Mouse (Mus musculus) G1E (cell line): ENCODE measurements around the gene B3glct. TPM values are rescaled to one million over a fixed set of nuclear protein-coding genes. Genes with fewer than 3 reads are reported as not detected.
A peak's percentile ranks its signal among the peaks of the same experiment; 100 is the strongest.

Experiments
- ATAC-seq: 2 replicates; pipeline ENCODE4 v1.8.0; 2016; ENCODE audit warnings: mild to moderate bottlenecking; ENCODE audit not compliant: insufficient number of reproducible peaks, poor library complexity, low FRiP score, severe bottlenecking; ENCODE audit errors: extremely low read depth
- DNase-seq: peaks from one replicate; pipeline ENCODE4 v3.0.0; 2012; ENCODE audit warnings: low spot score
- H3K27me3 ChIP-seq: 2 replicates; pipeline ENCODE4 v1.6.1; 2012; ENCODE audit warnings: mild to moderate bottlenecking, low read length, inconsistent platforms; ENCODE audit not compliant: insufficient read depth
- H3K36me3 ChIP-seq: replicated peaks from 2 replicates; pipeline ENCODE3; 2012; ENCODE audit warnings: mild to moderate bottlenecking, inconsistent platforms
- H3K4me1 ChIP-seq: 2 replicates; pipeline ENCODE4 v1.6.1; 2012; ENCODE audit warnings: low read depth, low read length, inconsistent platforms, mixed read lengths; ENCODE audit not compliant: insufficient read depth
- H3K4me3 ChIP-seq: 2 replicates; pipeline ENCODE4 v1.5.1; 2012; ENCODE audit warnings: low read depth, mild to moderate bottlenecking, inconsistent platforms, low read length, moderate library complexity, mixed read lengths
- H3K9me3 ChIP-seq: replicated peaks from 2 replicates; pipeline ENCODE4 v1.6.1; 2012; ENCODE audit warnings: inconsistent platforms
- CTCF ChIP-seq: IDR thresholded peaks from 2 replicates; pipeline ENCODE4 v1.5.1; 2012; ENCODE audit warnings: low read depth, low read length, inconsistent platforms, mixed read lengths
- GATA1 ChIP-seq: IDR thresholded peaks from 2 replicates; pipeline ENCODE4 v1.6.1; 2012; ENCODE audit warnings: borderline replicate concordance, low read length, inconsistent platforms, mixed read lengths
- GATA2 ChIP-seq: IDR thresholded peaks from 2 replicates; pipeline ENCODE4 v1.6.1; 2012; ENCODE audit warnings: low read depth, low read length, inconsistent platforms, borderline replicate concordance
- POLR2AphosphoS5 ChIP-seq: IDR thresholded peaks from 2 replicates; pipeline ENCODE4 v1.6.1; 2012; ENCODE audit warnings: low read depth, low read length, inconsistent platforms; ENCODE audit not compliant: insufficient replicate concordance
- TAL1 ChIP-seq: conservative IDR thresholded peaks from 2 replicates; pipeline ENCODE4 v1.6.1; 2012; ENCODE audit warnings: low read depth, low read length, inconsistent platforms, mixed read lengths
- polyA plus RNA-seq: library from polyadenylated mRNA; stranded (reverse); fragments of >175 nt; gene quantifications from 2 replicates; pipeline ENCODE4 v1.2.3, GENCODE M21; 2012
- total RNA-seq, 2 experiments: library from RNA; stranded (forward) in 1 of 2; stranded (reverse) in 1 of 2; fragments of 200-1000 nt in 1 of 2; fragments of >200 nt in 1 of 2; fragmentation: Nextera tagmentation in 1 of 2; gene quantifications; 2 replicates each; pipeline ENCODE4 v1.2.3; 2014 to 2017

The B3glct gene
- total RNA-seq (2014; fragmentation: Nextera tagmentation), result 15.4 and 18.1 TPM in 2 replicates
- total RNA-seq (2017), result 3.3 and 4.6 TPM in 2 replicates
- polyA plus RNA-seq, result 3.6 and 5.2 TPM in 2 replicates

GRCm38 (mm10) chr5:149678100-149678989 is at the start of gene B3glct:
B3glct (plus strand) TSS chr5:149678230.
- Histone ChIP-seq H3K36me3 (peaks cover 6% of the 10 kb centered on the region), H3K4me1 (peaks cover 16% of the 10 kb centered on the region), H3K27me3 (peaks cover 1% of the 10 kb centered on the region; the same call in 1 of the 2 replicates), H3K9me3 (no peaks in the 10 kb centered on the region), H3K4me3 (peak within 1 kb of the TSS; percentile 87)
- TF ChIP-seq CTCF, result peak; percentile 44
- no peak for TF ChIP-seq POLR2AphosphoS5
- no peak for TF ChIP-seq TAL1
- TF ChIP-seq GATA2, result no peak
- TF ChIP-seq GATA1, result no peak
- DNase-seq (peak; percentile 90), ATAC-seq (peak; percentile 78)

DNA sequence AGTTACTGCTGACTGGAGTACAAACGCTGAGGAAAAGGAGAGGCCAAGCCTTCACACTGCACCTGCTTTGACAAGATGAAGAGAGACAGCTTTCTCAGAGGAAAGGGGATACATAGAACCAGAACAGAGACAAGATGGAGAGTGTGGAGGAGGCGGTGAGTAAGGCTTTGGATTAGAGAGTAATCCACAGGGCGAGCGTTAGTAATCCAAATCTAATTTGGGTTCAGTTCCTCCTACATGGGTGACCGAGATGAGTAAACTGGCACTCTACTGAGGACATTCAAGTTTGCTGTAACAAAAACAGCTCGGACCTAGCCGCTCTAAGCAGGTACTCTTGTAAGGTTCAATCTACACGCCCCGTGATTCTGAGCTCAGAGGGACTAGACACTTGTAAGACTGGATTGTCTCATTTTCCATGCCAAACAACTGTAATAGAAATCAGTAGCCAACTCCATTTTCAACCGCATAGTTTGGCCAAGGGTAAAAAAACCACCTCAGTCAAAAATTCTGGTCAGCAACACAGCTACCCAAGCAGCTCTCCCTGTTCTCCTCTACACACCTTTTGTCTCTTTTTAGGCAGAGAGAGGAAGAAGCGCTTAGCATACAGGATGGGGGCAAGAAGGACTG is 43.5 kb upstream of the B3glct start:
- H3K36me3 ChIP-seq, result peaks cover 50% of the 10 kb centered on the region
- peak overlapping the region; percentile 95 for H3K4me3 ChIP-seq
- H3K4me1 ChIP-seq, result peaks cover 30% of the 10 kb centered on the region
- TF ChIP-seq GATA2 (no peak), POLR2AphosphoS5 (no peak), GATA1 (no peak), TAL1 (no peak), CTCF (no peak)
- DNase-seq (no peak), ATAC-seq (no peak)
- no peaks in the 10 kb centered on the region for H3K27me3 ChIP-seq
- H3K9me3 ChIP-seq, result no peaks in the 10 kb centered on the region

- H3K36me3 ChIP-seq, result peaks cover 39% of the 10 kb centered on the region
- DNase-seq (no peak), ATAC-seq (no peak)
- no peaks in the 10 kb centered on the region for H3K9me3 ChIP-seq
- H3K4me3 ChIP-seq, result peak overlapping the region; percentile 95
- no peaks in the 10 kb centered on the region for H3K27me3 ChIP-seq
- TF ChIP-seq TAL1 (no peak), GATA1 (no peak), CTCF (no peak), GATA2 (no peak), POLR2AphosphoS5 (no peak)
- peaks cover 30% of the 10 kb centered on the region for H3K4me1 ChIP-seq
Observed at GRCm38 (mm10) chr5:149635556-149635955, 42.5 kb upstream of the B3glct start.

DNA sequence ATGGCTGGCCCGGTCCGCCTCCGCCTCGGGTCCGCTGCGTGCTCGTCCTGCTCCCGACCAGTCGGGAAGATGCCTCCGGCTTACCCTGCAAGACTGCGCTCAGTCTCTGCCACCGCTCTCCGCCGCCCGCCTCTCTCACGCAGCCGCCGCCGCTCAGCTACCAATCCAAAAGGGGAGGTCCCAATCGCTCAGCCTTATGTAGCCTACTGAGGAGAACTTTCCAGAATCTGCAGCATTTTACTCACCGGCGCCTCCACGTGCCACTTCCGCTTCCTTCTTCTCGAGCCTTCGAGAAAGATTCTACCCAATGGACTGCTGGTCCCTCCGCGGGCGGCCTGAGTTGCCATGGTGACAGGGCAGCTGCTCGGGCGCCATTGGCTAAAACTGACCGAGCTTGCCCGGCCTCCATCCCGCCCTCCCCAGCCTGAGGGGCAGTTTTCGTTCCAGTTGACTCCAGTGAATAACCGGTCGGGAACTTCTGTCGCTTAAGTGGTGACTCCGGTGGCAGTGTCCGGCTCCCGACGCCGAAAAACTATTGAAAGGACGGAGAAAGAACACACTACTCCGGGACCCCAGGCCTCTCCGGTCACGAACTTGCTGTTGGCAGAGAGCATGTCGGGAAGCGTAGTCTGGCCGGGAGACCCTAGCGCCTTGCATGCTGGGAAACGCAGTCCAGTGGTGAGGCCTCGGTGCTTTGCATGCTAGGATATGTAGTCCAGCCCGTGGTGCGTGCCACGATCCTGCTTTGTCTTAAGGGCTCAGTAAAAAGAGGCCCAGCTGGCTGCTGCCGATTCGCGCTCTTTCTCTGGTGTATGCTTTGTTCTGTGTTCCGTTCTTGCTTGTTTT is 41.7 kb upstream of the B3glct start, which contains the start of gene Hsph1:
Gene Hsph1 (minus strand): TSS at position 302 of the 846 bp plus-strand sequence.
- Histone ChIP-seq H3K4me1 (peaks cover 33% of the 10 kb centered on the region), H3K4me3 (peak within 1 kb of the TSS; percentile 95), H3K27me3 (no peaks in the 10 kb centered on the region), H3K9me3 (no peaks in the 10 kb centered on the region), H3K36me3 (peaks cover 32% of the 10 kb centered on the region)
- TF ChIP-seq CTCF (no peak), GATA2 (no peak)
- ATAC-seq, result peak; percentile 85
- peak; percentile 97 for DNase-seq

DNA sequence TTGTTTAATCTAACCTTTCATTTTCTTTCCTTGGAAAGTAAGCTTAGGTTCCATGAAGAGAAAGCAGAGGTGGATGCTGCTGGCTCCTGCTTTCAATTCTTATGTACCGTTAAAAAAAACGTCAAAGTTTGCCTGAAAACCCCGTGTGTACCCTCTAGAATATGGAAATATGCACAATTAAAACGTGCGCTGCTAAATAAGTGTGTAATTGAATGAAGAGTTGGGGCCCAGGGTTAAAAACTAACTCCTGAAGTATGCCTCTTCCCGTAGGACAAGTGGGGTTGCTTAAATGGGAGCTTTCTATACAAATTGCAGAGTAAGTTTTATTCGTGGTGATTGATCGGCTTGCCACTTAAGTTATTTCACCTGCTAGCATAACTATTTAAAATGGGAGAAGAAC is 40.7 kb upstream of the B3glct start:
- H3K36me3 ChIP-seq, result peaks cover 22% of the 10 kb centered on the region
- no peaks in the 10 kb centered on the region for H3K27me3 ChIP-seq
- H3K4me1 ChIP-seq, result peaks cover 40% of the 10 kb centered on the region
- no peaks in the 10 kb centered on the region for H3K9me3 ChIP-seq
- ATAC-seq (no peak), DNase-seq (no peak)
- no peak for TF ChIP-seq GATA2
- TF ChIP-seq CTCF, result no peak
- no peak for TF ChIP-seq POLR2AphosphoS5
- TF ChIP-seq GATA1, result no peak
- no peak for TF ChIP-seq TAL1
- H3K4me3 ChIP-seq, result peak overlapping the region; percentile 95; the same call in 1 of the 2 replicates
